Mouse (Mus musculus): ENCODE measurements around the gene Lsm14b. TPM values are rescaled to one million over a fixed set of nuclear protein-coding genes. Genes with fewer than 3 reads are reported as not detected.
A peak's percentile ranks its signal among the peaks of the same experiment; 100 is the strongest.

The Lsm14b gene
- polyA plus RNA-seq, 1 experiment = 55.6 TPM

- TF ChIP-seq EP300 (IDR thresholded peaks at IDR 0.05; ENCODE audit: insufficient read depth, low read depth, low read length) = no peak
- no peak for TF ChIP-seq CTCF (IDR thresholded peaks at IDR 0.05; ENCODE audit: low read depth, low read length)
- TF ChIP-seq POLR2A (IDR thresholded peaks at IDR 0.05; ENCODE audit: insufficient read depth, low read length) = no peak
- Histone ChIP-seq H3K36me3 (ENCODE audit: control insufficient read depth, insufficient read depth, low read length, poor library complexity, severe bottlenecking) (peaks cover 30% of the 10 kb centered on the region), H3K27me3 (ENCODE audit: control insufficient read depth, insufficient read depth, low read length, poor library complexity, severe bottlenecking) (no peaks in the 10 kb centered on the region), H3K9ac (ENCODE audit: low read depth, poor library complexity, severe bottlenecking) (no peak overlapping the region), H3K27ac (ENCODE audit: insufficient read depth, low read length) (no peak overlapping the region), H3K4me1 (ENCODE audit: control insufficient read depth, insufficient read depth, low read length) (peaks cover 3% of the 10 kb centered on the region), H3K9me3 (replicated peaks; ENCODE audit: control insufficient read depth, insufficient read depth, low read length, poor library complexity, severe bottlenecking) (no peaks in the 10 kb centered on the region), H3K4me3 (ENCODE audit: low read depth, low read length) (no peak overlapping the region)
Observed at GRCm38 (mm10) chr2:180031270-180031669, 6.5 kb downstream of the Lsm14b start.

DNA sequence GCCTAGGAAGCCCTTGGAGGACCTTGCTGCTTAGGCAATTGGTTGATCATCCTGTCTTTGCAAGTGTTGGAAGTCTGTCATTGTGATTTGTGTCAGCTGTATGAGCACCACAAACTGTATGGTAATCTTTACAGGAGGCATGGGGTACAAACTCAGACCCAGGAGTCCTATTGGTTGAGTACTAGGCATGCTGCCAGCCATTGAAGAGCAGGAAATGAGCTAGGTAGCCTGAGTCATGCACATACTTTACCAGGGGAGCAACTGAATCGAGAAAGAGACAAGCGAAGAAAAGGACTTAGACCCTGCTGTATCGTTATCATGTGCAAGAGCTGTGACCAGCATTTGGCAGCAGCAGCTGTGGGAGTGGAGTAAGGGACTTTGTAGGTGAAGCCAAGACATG lies 8.1 kb downstream of the Lsm14b start:
- Histone ChIP-seq H3K27ac (ENCODE audit: insufficient read depth, low read length) (no peak overlapping the region), H3K4me3 (ENCODE audit: low read depth, low read length) (no peak overlapping the region)

GRCm38 (mm10) chr2:180033956-180034355 lies 9.2 kb downstream of the Lsm14b start:
- H3K27ac ChIP-seq (ENCODE audit: insufficient read depth, low read length) = no peak overlapping the region
- no peaks in the 10 kb centered on the region for H3K27me3 ChIP-seq (ENCODE audit: control insufficient read depth, insufficient read depth, low read length, poor library complexity, severe bottlenecking)
- H3K9me3 ChIP-seq (replicated peaks; ENCODE audit: control insufficient read depth, insufficient read depth, low read length, poor library complexity, severe bottlenecking) = no peaks in the 10 kb centered on the region
- no peak overlapping the region for H3K9ac ChIP-seq (ENCODE audit: low read depth, poor library complexity, severe bottlenecking)
- peaks cover 36% of the 10 kb centered on the region for H3K36me3 ChIP-seq (ENCODE audit: control insufficient read depth, insufficient read depth, low read length, poor library complexity, severe bottlenecking)
- peaks cover 3% of the 10 kb centered on the region for H3K4me1 ChIP-seq (ENCODE audit: control insufficient read depth, insufficient read depth, low read length)
- no peak overlapping the region for H3K4me3 ChIP-seq (ENCODE audit: low read depth, low read length)
- TF ChIP-seq CTCF (IDR thresholded peaks at IDR 0.05; ENCODE audit: low read depth, low read length) (no peak), EP300 (IDR thresholded peaks at IDR 0.05; ENCODE audit: insufficient read depth, low read depth, low read length) (no peak), POLR2A (IDR thresholded peaks at IDR 0.05; ENCODE audit: insufficient read depth, low read length) (no peak)

More for the DNA sequence above, 8.1 kb downstream of the Lsm14b start:
- Histone ChIP-seq H3K4me1 (ENCODE audit: control insufficient read depth, insufficient read depth, low read length) (peaks cover 3% of the 10 kb centered on the region), H3K9ac (ENCODE audit: low read depth, poor library complexity, severe bottlenecking) (no peak overlapping the region), H3K36me3 (ENCODE audit: control insufficient read depth, insufficient read depth, low read length, poor library complexity, severe bottlenecking) (peaks cover 32% of the 10 kb centered on the region), H3K9me3 (replicated peaks; ENCODE audit: control insufficient read depth, insufficient read depth, low read length, poor library complexity, severe bottlenecking) (no peaks in the 10 kb centered on the region), H3K27me3 (ENCODE audit: control insufficient read depth, insufficient read depth, low read length, poor library complexity, severe bottlenecking) (no peaks in the 10 kb centered on the region)
- TF ChIP-seq CTCF (IDR thresholded peaks at IDR 0.05; ENCODE audit: low read depth, low read length) = no peak
- TF ChIP-seq EP300 (IDR thresholded peaks at IDR 0.05; ENCODE audit: insufficient read depth, low read depth, low read length) = no peak
- TF ChIP-seq POLR2A (IDR thresholded peaks at IDR 0.05; ENCODE audit: insufficient read depth, low read length) = no peak

DNA sequence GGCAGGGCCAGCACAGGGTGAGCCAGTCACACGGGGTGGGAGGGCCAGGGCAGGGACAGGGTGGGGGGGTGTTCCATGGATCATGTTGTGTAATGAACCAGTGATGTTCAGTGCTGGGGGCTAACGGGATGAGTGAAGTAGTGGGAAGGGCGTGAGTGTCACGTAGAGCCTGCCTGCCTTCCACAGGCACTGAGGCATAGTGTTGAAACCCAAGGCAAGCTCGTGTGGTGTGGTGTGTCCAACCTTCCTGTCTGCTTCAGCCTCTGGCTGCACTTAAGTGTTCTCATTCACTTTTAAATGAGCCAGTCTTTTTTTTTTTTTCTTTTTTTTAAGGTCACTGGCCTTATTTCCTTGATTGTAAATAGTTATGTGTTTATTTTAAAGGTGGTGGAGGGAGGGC lies 10.0 kb downstream of the Lsm14b start:
- H3K27ac ChIP-seq (ENCODE audit: insufficient read depth, low read length) = no peak overlapping the region

GRCm38 (mm10) chr2:180040406-180040805 lies 15.6 kb downstream of the Lsm14b start:
- H3K27ac ChIP-seq (ENCODE audit: insufficient read depth, low read length) = no peak overlapping the region
- peaks cover 17% of the 10 kb centered on the region for H3K36me3 ChIP-seq (ENCODE audit: control insufficient read depth, insufficient read depth, low read length, poor library complexity, severe bottlenecking)
- TF ChIP-seq CTCF (IDR thresholded peaks at IDR 0.05; ENCODE audit: low read depth, low read length) = no peak
- H3K27me3 ChIP-seq (ENCODE audit: control insufficient read depth, insufficient read depth, low read length, poor library complexity, severe bottlenecking) = no peaks in the 10 kb centered on the region
- peaks cover 5% of the 10 kb centered on the region for H3K4me1 ChIP-seq (ENCODE audit: control insufficient read depth, insufficient read depth, low read length)
- peak overlapping the region; percentile 92 for H3K9ac ChIP-seq (ENCODE audit: low read depth, poor library complexity, severe bottlenecking)
- H3K4me3 ChIP-seq (ENCODE audit: low read depth, low read length) = no peak overlapping the region
- no peaks in the 10 kb centered on the region for H3K9me3 ChIP-seq (replicated peaks; ENCODE audit: control insufficient read depth, insufficient read depth, low read length, poor library complexity, severe bottlenecking)

More for the DNA sequence above, 10.0 kb downstream of the Lsm14b start:
- Histone ChIP-seq H3K9me3 (replicated peaks; ENCODE audit: control insufficient read depth, insufficient read depth, low read length, poor library complexity, severe bottlenecking) (no peaks in the 10 kb centered on the region), H3K9ac (ENCODE audit: low read depth, poor library complexity, severe bottlenecking) (no peak overlapping the region), H3K4me1 (ENCODE audit: control insufficient read depth, insufficient read depth, low read length) (peaks cover 3% of the 10 kb centered on the region), H3K27me3 (ENCODE audit: control insufficient read depth, insufficient read depth, low read length, poor library complexity, severe bottlenecking) (no peaks in the 10 kb centered on the region), H3K36me3 (ENCODE audit: control insufficient read depth, insufficient read depth, low read length, poor library complexity, severe bottlenecking) (peaks cover 36% of the 10 kb centered on the region), H3K4me3 (ENCODE audit: low read depth, low read length) (no peak overlapping the region)
- TF ChIP-seq EP300 (IDR thresholded peaks at IDR 0.05; ENCODE audit: insufficient read depth, low read depth, low read length) = no peak

DNA sequence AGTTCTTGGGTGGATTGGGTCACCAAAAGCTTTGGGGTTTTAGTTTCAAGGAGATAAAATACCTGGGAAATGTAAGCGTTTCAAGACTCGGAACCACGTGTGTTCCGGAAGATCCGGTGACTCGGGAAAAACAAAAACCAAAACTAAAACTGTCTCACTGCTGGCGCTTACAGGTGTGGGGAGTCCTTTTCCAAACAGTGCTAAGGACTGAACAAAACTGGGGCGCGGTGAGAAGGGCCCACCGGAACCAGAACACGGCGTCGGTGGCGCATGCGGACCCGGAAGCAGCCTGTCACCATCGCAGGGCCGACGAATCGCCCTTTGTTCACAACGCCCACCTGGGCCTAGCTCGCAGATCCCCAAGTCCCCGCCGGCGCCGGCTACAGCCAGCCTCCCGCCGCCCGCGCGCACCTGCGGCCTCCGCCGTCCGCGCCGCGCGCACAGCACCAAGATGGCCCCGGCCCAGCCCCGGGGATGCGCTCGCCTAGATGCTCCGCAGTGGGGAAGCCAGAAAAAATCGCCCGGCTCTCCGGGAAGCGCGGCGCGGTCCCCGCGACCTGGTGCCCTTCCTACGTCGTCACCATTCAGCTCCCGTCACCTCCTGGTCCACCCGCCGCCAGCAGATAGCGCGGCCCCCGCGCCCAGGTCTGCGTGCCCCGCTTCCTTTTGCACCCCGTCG lies 16.9 kb downstream of the Lsm14b start:
- peaks cover 5% of the 10 kb centered on the region for H3K4me1 ChIP-seq (ENCODE audit: control insufficient read depth, insufficient read depth, low read length)
- H3K9ac ChIP-seq (ENCODE audit: low read depth, poor library complexity, severe bottlenecking) = peak overlapping the region; percentile 92
- H3K27ac ChIP-seq (ENCODE audit: insufficient read depth, low read length) = peak overlapping the region; percentile 46; the same call in 1 of the 2 replicates
- no peaks in the 10 kb centered on the region for H3K9me3 ChIP-seq (replicated peaks; ENCODE audit: control insufficient read depth, insufficient read depth, low read length, poor library complexity, severe bottlenecking)
- H3K4me3 ChIP-seq (ENCODE audit: low read depth, low read length) = peak overlapping the region; percentile 82
- TF ChIP-seq POLR2A (IDR thresholded peaks at IDR 0.05; ENCODE audit: insufficient read depth, low read length) (no peak), CTCF (IDR thresholded peaks at IDR 0.05; ENCODE audit: low read depth, low read length) (no peak), EP300 (IDR thresholded peaks at IDR 0.05; ENCODE audit: insufficient read depth, low read depth, low read length) (no peak)
- peaks cover 9% of the 10 kb centered on the region for H3K36me3 ChIP-seq (ENCODE audit: control insufficient read depth, insufficient read depth, low read length, poor library complexity, severe bottlenecking)
- no peaks in the 10 kb centered on the region for H3K27me3 ChIP-seq (ENCODE audit: control insufficient read depth, insufficient read depth, low read length, poor library complexity, severe bottlenecking)

Data from ES-Bruce4 (cell line).